Mouse (Mus musculus): ENCODE measurements around the gene Gm26566.
"Not testable (repeated sequence)": the region's sequence is repeated elsewhere in the genome, so short reads cannot be mapped to it uniquely, and the experiment has no call there.

Gm26566 gene

GRCm38 (mm10) chr4:88714281-88714680 is 7.3 kb upstream of the Gm26566 start:
- TF ChIP-seq GATA4 (IDR thresholded peaks at IDR 0.05; ENCODE audit: insufficient replicate concordance, low read length) = no peak

GRCm38 (mm10) chr4:88715059-88715458 is 6.5 kb upstream of the Gm26566 start:
- no peak for TF ChIP-seq GATA4 (IDR thresholded peaks at IDR 0.05; ENCODE audit: insufficient replicate concordance, low read length)

DNA sequence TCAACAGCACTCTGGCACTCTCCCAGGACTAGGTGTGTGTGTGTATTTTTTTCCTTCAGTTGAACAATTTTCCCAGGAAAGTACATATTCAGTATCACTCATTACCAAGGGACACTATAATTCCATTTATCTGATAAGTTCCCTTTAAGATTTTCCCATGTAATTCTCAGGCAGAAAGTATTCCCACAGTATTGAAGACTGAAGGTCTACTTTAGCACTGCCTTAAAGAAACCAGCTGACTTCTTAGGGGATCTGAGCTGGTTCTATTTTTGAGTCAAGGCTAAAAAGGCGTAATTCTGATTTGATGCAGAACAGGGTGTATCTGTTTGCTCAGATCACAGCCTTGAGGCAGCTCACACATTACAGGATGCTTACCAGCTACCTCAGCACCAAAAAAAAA is 2.9 kb upstream of the Gm26566 start:
- no peak for TF ChIP-seq GATA4 (IDR thresholded peaks at IDR 0.05; ENCODE audit: insufficient replicate concordance, low read length)

DNA sequence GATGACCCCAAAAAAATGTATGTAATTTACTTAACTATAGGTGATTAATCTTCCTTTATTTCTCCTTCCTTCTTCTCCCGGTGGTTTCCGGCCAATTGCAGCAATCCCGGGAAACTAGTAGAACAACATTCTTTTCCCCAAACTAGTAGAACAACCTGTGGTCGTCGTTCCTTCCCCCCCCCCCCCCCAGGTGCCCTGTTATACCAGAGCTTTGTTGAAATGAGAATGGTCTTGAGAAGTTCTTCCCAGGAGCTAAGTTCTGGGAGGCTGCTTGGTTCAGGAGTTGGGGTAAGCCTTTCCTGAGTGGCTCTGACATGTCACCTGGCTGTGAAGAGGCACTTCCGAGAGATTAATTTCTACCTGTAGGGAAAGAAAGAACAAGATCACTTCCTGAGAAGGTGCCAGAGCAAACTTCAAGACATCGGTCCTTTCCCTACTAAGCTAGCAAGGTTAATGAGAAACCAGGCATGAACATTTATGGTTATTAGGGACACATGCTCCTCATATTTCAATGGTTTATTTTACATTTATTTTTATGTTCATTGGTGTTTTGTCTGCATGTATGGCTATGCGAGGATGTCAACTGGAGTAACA is 2.0 kb downstream of the Gm26566 start:
- no peak for TF ChIP-seq GATA4 (IDR thresholded peaks at IDR 0.05; ENCODE audit: insufficient replicate concordance, low read length)

- no peak for TF ChIP-seq GATA4 (IDR thresholded peaks at IDR 0.05; ENCODE audit: insufficient replicate concordance, low read length)
These were observed 5.1 kb downstream of the Gm26566 start for GRCm38 (mm10) chr4:88726727-88727126.

- TF ChIP-seq GATA4 (IDR thresholded peaks at IDR 0.05; ENCODE audit: insufficient replicate concordance, low read length) = no peak
These were observed 5.7 kb downstream of the Gm26566 start for GRCm38 (mm10) chr4:88727324-88727723.

- TF ChIP-seq GATA4 (IDR thresholded peaks at IDR 0.05; ENCODE audit: insufficient replicate concordance, low read length) = no peak
These were observed 16.9 kb downstream of the Gm26566 start for GRCm38 (mm10) chr4:88738480-88738879.

DNA sequence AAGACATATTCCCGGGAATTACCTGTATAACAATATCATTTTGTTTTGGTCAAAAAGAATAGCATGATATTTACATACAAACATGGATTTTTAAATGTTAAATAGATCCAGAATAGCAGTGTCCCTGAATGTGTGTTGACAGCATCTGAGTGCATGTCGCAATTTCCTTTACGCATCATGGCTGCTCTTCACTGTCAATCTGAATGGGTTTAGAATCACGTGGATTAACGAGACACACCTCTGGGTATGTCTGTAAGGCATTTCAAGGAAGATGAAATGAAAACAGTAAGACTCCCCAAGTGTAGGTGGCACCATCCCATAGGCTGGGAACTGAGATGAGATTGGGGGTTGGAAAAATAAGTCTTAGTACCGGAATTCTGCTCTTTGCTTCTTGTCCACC is 17.4 kb downstream of the Gm26566 start:
- TF ChIP-seq GATA4 (IDR thresholded peaks at IDR 0.05; ENCODE audit: insufficient replicate concordance, low read length) = no peak

DNA sequence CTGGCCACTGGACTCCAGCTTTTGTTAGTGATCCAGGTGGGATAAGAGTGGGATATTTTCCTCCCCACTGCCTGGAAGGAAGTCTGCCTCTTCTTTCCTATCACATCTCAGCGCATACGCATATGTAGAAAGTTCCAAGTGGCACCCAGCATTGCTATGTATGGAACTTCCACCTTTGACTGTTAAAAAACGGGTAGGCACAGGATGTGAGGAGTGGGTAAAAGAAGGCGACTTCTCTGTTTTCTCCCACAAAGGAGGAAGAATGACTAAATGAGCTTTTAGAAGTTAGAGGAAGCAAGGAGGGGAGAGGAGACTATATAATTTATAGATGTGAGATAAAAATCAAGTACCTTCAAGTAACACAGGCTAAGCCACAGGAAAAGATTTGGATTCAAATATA is 19.8 kb downstream of the Gm26566 start:
- no peak for TF ChIP-seq GATA4 (IDR thresholded peaks at IDR 0.05; ENCODE audit: insufficient replicate concordance, low read length)

DNA sequence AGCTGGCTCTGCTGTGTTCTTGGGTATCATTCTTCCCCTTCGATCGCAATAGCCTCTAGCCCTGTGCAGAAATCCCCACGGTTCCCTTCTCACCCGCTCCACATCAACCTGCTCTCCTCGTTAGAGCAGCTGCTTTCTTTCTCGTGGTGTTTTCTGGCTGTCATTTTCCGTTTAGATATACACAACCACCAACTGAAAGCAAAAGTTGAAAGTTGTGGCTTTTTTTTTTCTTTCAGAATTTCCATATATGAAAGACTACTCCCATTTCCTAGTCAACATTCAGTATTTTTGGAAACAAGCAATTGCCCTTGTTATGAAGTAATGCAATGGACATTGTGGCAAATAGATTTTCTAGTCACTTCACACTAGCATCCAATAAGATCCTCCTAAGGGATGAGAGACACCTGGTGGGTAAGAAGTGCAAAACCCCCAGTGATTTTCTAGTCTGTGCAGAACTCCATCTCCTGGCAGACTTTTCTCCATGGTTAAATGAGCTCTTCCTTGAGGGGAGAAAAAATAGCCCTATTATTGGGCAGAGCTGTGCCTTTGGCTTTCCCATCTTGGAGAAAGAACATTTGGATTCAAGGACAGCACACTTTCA is 21.3 kb downstream of the Gm26566 start:
- no peak for TF ChIP-seq GATA4 (IDR thresholded peaks at IDR 0.05; ENCODE audit: insufficient replicate concordance, low read length)

- TF ChIP-seq GATA4 (IDR thresholded peaks at IDR 0.05; ENCODE audit: insufficient replicate concordance, low read length) = no peak
These were observed 22.6 kb downstream of the Gm26566 start for GRCm38 (mm10) chr4:88744207-88744606.

GRCm38 (mm10) chr4:88749926-88750325 is 28.3 kb downstream of the Gm26566 start:
- TF ChIP-seq GATA4 (IDR thresholded peaks at IDR 0.05; ENCODE audit: insufficient replicate concordance, low read length) = no peak

- TF ChIP-seq GATA4 (IDR thresholded peaks at IDR 0.05; ENCODE audit: insufficient replicate concordance, low read length) = not testable (repeated sequence)
These were observed 33.3 kb downstream of the Gm26566 start, which contains the start of gene Gm13271 for GRCm38 (mm10) chr4:88754818-88755340. Gene Gm13271 (plus strand): TSS chr4:88754868.

DNA sequence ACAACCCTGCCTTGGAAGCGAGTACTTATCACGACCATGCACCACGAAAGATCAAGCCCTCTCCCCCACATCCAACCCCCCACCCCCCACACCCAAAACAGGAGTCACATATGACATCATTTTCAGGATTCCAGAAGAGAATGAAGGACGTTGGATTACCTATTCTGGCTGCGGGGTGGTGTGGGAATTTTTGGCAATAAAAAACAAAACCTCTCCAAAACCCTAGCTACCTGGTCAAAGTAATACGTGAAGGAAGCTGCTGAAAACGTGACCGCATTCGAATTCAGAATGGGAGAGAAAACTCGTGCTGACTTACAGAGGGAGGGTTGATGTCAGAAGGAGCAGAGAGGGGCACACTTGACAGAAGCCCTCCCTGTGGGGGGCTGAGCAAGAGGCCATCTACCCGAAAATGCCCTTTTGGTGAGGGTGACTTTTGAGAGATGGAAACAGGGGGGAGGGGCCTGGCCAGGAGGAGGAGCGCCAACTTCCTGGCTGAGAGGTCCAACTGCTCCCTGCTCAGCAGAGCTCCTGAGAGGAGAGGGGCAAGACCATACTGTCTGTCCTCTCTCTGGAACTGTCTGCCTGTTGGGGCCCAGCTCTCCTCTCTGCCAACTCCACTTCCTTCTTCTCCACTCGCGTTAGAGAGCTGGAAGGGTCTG is 38.1 kb downstream of the Gm26566 start, which contains the start of gene Gm13283:
TSS of gene Gm13283 (plus strand) at position 510 of the 659 bp plus-strand sequence.
- not testable (repeated sequence) for TF ChIP-seq GATA4 (IDR thresholded peaks at IDR 0.05; ENCODE audit: insufficient replicate concordance, low read length)

All from liver, adult (tissue).